Mouse (Mus musculus) ES-E14 (cell line): ENCODE measurements around the gene Cxcr5. TPM values are rescaled to one million over a fixed set of nuclear protein-coding genes. Genes with fewer than 3 reads are reported as not detected.

Experiments
- DNase-seq: peaks from one replicate; pipeline ENCODE4 v3.0.0-alpha.2; 2013; ENCODE audit warnings: low read depth, low spot score
- H3K27ac ChIP-seq: 2 replicates; pipeline ENCODE4 v1.5.1; 2012; ENCODE audit warnings: low read depth, mild to moderate bottlenecking, low read length, moderate library complexity, mixed read lengths; ENCODE audit not compliant: poor library complexity, insufficient read depth, severe bottlenecking
- H3K36me3 ChIP-seq: 2 replicates; pipeline ENCODE4 v1.6.1; 2012; ENCODE audit warnings: mild to moderate bottlenecking, low read length, moderate library complexity, mixed read lengths; ENCODE audit not compliant: control insufficient read depth, poor library complexity, insufficient read depth, severe bottlenecking
- H3K4me1 ChIP-seq, 2 experiments: fragments of 150-350 bp in 1 of 2; sonication (generic) in 1 of 2; 2 replicates each; pipeline ENCODE4 v1.6.1; 2012; ENCODE audit warnings: low read length in 2 of 2, mild to moderate bottlenecking in 1 of 2, mixed read lengths in 1 of 2; ENCODE audit not compliant: control insufficient read depth in 2 of 2, insufficient read depth in 2 of 2, poor library complexity in 1 of 2
- H3K4me3 ChIP-seq, 2 experiments: fragments of 150-350 bp in 1 of 2; sonication (generic) in 1 of 2; 2 replicates each; pipeline ENCODE4 v1.5.1; 2012; ENCODE audit warnings: low read length in 2 of 2, low read depth in 1 of 2, mild to moderate bottlenecking in 1 of 2, mixed read lengths in 1 of 2; ENCODE audit not compliant: insufficient read depth in 1 of 2, poor library complexity in 1 of 2, severe bottlenecking in 1 of 2
- H3K9ac ChIP-seq: 2 replicates; pipeline ENCODE4 v1.6.1; 2012; ENCODE audit warnings: low read depth, mild to moderate bottlenecking, low read length, mixed read lengths; ENCODE audit not compliant: poor library complexity, insufficient read depth, severe bottlenecking
- H3K9me3 ChIP-seq: fragments of 150-350 bp; sonication (generic); 2 replicates; pipeline ENCODE4 v1.6.1; 2012; ENCODE audit warnings: low read depth, mild to moderate bottlenecking, low read length; ENCODE audit not compliant: control insufficient read depth, insufficient read depth
- CHD2 ChIP-seq: IDR thresholded peaks from 2 replicates; pipeline ENCODE4 v1.6.1; 2014; ENCODE audit warnings: mild to moderate bottlenecking, low read depth, low read length, inconsistent platforms
- HCFC1 ChIP-seq: IDR thresholded peaks from 2 replicates; pipeline ENCODE4 v1.6.1; 2012; ENCODE audit warnings: low read length, inconsistent platforms, borderline replicate concordance; ENCODE audit not compliant: insufficient read depth
- MAFK ChIP-seq: IDR thresholded peaks from 2 replicates; pipeline ENCODE4 v1.6.1; 2014; ENCODE audit warnings: mild to moderate bottlenecking, low read depth, low read length, inconsistent platforms; ENCODE audit not compliant: insufficient read depth
- ZC3H11A ChIP-seq: IDR thresholded peaks from 2 replicates; pipeline ENCODE4 v1.6.1; 2012; ENCODE audit warnings: low read depth, mild to moderate bottlenecking, inconsistent platforms, low read length, borderline replicate concordance
- ZNF384 ChIP-seq: IDR thresholded peaks from 2 replicates; pipeline ENCODE4 v1.6.1; 2012; ENCODE audit warnings: low read depth, low read length, inconsistent platforms
- in situ Hi-C, 2 experiments: fragments of 600-800 bp; cut with MboI; formaldehyde crosslinking; loops; one replicate each; pipeline ENCODE4 v1.15.1; 2025; ENCODE audit warnings: low sequenced_read_pairs in 2 of 2, inconsistent platforms in 1 of 2; ENCODE audit not compliant: unreplicated experiment in 2 of 2
- total RNA-seq: library from RNA; depleted of rRNA; stranded (reverse); fragments of 300-350 nt; gene quantifications from 2 replicates; pipeline ENCODE4 v1.2.3, GENCODE M21; 2012; rRNA removed

Gene Cxcr5
- 0.21 and 0.31 TPM in 2 replicates for total RNA-seq

GRCm38 (mm10) chr9:44561597-44561996, at the start of gene Cxcr5:
Gene Cxcr5, minus strand, starts transcription at chr9:44561877.
- Histone ChIP-seq H3K27ac (no peak within 1 kb of the TSS), H3K9me3 (no peaks in the 10 kb centered on the region), H3K4me1 (peaks cover 3 to 12% of the 10 kb centered on the region in 2 experiments; a peak in 2 of 4 replicates), H3K4me3 (no peak within 1 kb of the TSS), H3K9ac (no peak within 1 kb of the TSS), H3K36me3 (no peaks in the 10 kb centered on the region)
- no peak for DNase-seq
- TF ChIP-seq MAFK = no peak
- no peak for TF ChIP-seq ZNF384
- TF ChIP-seq ZC3H11A = no peak
- TF ChIP-seq HCFC1 = no peak
- no peak for TF ChIP-seq CHD2
- in situ Hi-C loops = no loop called here

- in situ Hi-C loops = no loop called here
- no peak for DNase-seq
- peaks cover 6% of the 10 kb centered on the region in 2 experiments for H3K4me1 ChIP-seq
- TF ChIP-seq CHD2 (no peak), ZC3H11A (no peak), HCFC1 (no peak), MAFK (no peak), ZNF384 (no peak)
- H3K9ac ChIP-seq = peak overlapping the region; percentile 55
- peak overlapping the region; percentile 32 to 58 for H3K4me3 ChIP-seq
- H3K36me3 ChIP-seq = peaks cover 22% of the 10 kb centered on the region
- H3K27ac ChIP-seq = peak overlapping the region; percentile 64
- no peaks in the 10 kb centered on the region for H3K9me3 ChIP-seq
These were observed 48.7 kb upstream of the Cxcr5 start for GRCm38 (mm10) chr9:44610371-44610770.

GRCm38 (mm10) chr9:44607306-44607705, 45.6 kb upstream of the Cxcr5 start:
- Histone ChIP-seq H3K27ac (no peak overlapping the region), H3K36me3 (peaks cover 18% of the 10 kb centered on the region), H3K9ac (no peak overlapping the region), H3K4me3 (no peak overlapping the region), H3K9me3 (no peaks in the 10 kb centered on the region), H3K4me1 (peaks cover 6 to 9% of the 10 kb centered on the region in 2 experiments)
- in situ Hi-C loops = no loop called here
- no peak for DNase-seq
- no peak for TF ChIP-seq ZC3H11A
- no peak for TF ChIP-seq HCFC1
- no peak for TF ChIP-seq ZNF384
- no peak for TF ChIP-seq MAFK
- no peak for TF ChIP-seq CHD2

GRCm38 (mm10) chr9:44606646-44607045, 45.0 kb upstream of the Cxcr5 start:
- H3K4me1 ChIP-seq = peaks cover 6 to 8% of the 10 kb centered on the region in 2 experiments
- H3K9ac ChIP-seq = no peak overlapping the region
- H3K27ac ChIP-seq = no peak overlapping the region
- in situ Hi-C loops = no loop called here
- H3K4me3 ChIP-seq = peak overlapping the region in 1 of 2 experiments; percentile 98; a peak in 2 of 4 replicates
- no peak for DNase-seq
- no peaks in the 10 kb centered on the region for H3K9me3 ChIP-seq
- H3K36me3 ChIP-seq = peaks cover 18% of the 10 kb centered on the region
- TF ChIP-seq ZNF384 = no peak
- no peak for TF ChIP-seq ZC3H11A
- no peak for TF ChIP-seq CHD2
- TF ChIP-seq HCFC1 = no peak
- no peak for TF ChIP-seq MAFK
